Mouse (Mus musculus) C2C12 (cell line): ENCODE data around the gene 4930503B20Rik. TPM values are rescaled to one million over a fixed set of nuclear protein-coding genes. Genes with fewer than 3 reads are reported as not detected.

Experiments used
- H3K27me3 ChIP-seq: one replicate; pipeline ENCODE4 v1.6.1; 2011; ENCODE audit not compliant: control insufficient read depth, insufficient read depth, insufficient read length
- H3K36me3 ChIP-seq: one replicate; pipeline ENCODE4 v1.6.1; 2011; ENCODE audit not compliant: control insufficient read depth, insufficient read depth
- H3K4me3 ChIP-seq: one replicate; pipeline ENCODE4 v1.5.1; 2011; ENCODE audit warnings: mild to moderate bottlenecking, control low read depth; ENCODE audit not compliant: poor library complexity, insufficient read depth, severe bottlenecking
- H3K79me2 ChIP-seq: one replicate; pipeline ENCODE4 v1.6.1; 2011; ENCODE audit not compliant: control insufficient read depth, insufficient read depth
- H3K79me3 ChIP-seq: one replicate; pipeline ENCODE4 v1.6.1; 2011; ENCODE audit warnings: low read depth, control low read depth
- H3ac ChIP-seq: one replicate; pipeline ENCODE3; 2011; ENCODE audit warnings: low read depth; ENCODE audit not compliant: control insufficient read depth, insufficient read length
- CEBPB ChIP-seq: IDR thresholded peaks from one replicate; pipeline ENCODE4 v1.6.1; 2011; ENCODE audit warnings: low read depth, mild to moderate bottlenecking, control low read depth, moderate library complexity
- CTCF ChIP-seq: IDR thresholded peaks from one replicate; pipeline ENCODE4 v1.5.1; 2011; ENCODE audit not compliant: control insufficient read depth, insufficient read depth, insufficient read length
- FOSL1 ChIP-seq: IDR thresholded peaks from one replicate; pipeline ENCODE4 v1.8.0; 2011; ENCODE audit warnings: mild to moderate bottlenecking, low read length; ENCODE audit not compliant: poor library complexity, insufficient read depth, severe bottlenecking
- MAX ChIP-seq: IDR thresholded peaks from one replicate; pipeline ENCODE4 v1.6.1; 2011; ENCODE audit warnings: mild to moderate bottlenecking, control low read depth
- MYOD1 ChIP-seq: IDR thresholded peaks from one replicate; pipeline ENCODE4 v1.6.1; 2011; ENCODE audit warnings: low read depth; ENCODE audit not compliant: control insufficient read depth, insufficient read length
- MYOG ChIP-seq: IDR thresholded peaks from one replicate; pipeline ENCODE4 v1.6.1; 2011; ENCODE audit not compliant: control insufficient read depth, insufficient read length; ENCODE audit errors: extremely low read depth
- USF1 ChIP-seq: IDR thresholded peaks from one replicate; pipeline ENCODE4 v1.6.1; 2011; ENCODE audit warnings: low read depth, mild to moderate bottlenecking, control low read depth, moderate library complexity
- polyA plus RNA-seq: library from polyadenylated mRNA; unstranded; fragments of >200 nt; fragmentation: generic; extraction: Trizol; gene quantifications from one replicate; pipeline ENCODE4 v1.2.1, GENCODE M21; 2012; ENCODE audit warnings: missing spikeins

Gene 4930503B20Rik
- polyA plus RNA-seq, 1 experiment = not detected

- Histone ChIP-seq H3K36me3 (no peaks in the 10 kb centered on the region), H3ac (no peak within 1 kb of the TSS), H3K79me3 (no peaks in the 10 kb centered on the region), H3K4me3 (no peak within 1 kb of the TSS), H3K27me3 (no peaks in the 10 kb centered on the region), H3K79me2 (no peaks in the 10 kb centered on the region)
- TF ChIP-seq CTCF (no peak), USF1 (no peak), MYOG (no peak)
Measured at GRCm38 (mm10) chr3:146684811-146685675, 33.9 kb upstream of the 4930503B20Rik start, which contains the start of gene Samd13. TSS of gene Samd13 (minus strand) at chr3:146685592.

GRCm38 (mm10) chr3:146683095-146683494, 32.0 kb upstream of the 4930503B20Rik start:
- TF ChIP-seq FOSL1 (no peak), MAX (no peak), MYOG (no peak), CEBPB (no peak), CTCF (no peak), MYOD1 (no peak), USF1 (no peak)

GRCm38 (mm10) chr3:146682140-146682651, 31.1 kb upstream of the 4930503B20Rik start:
- Histone ChIP-seq H3K36me3 (no peaks in the 10 kb centered on the region), H3K79me2 (no peaks in the 10 kb centered on the region), H3K79me3 (no peaks in the 10 kb centered on the region), H3K27me3 (no peaks in the 10 kb centered on the region), H3ac (peak overlapping the region; percentile 41), H3K4me3 (no peak overlapping the region)
- TF ChIP-seq USF1 = no peak
- TF ChIP-seq CTCF = no peak
- no peak for TF ChIP-seq CEBPB
- TF ChIP-seq MYOD1 = no peak
- TF ChIP-seq MYOG = no peak
- no peak for TF ChIP-seq MAX
- no peak for TF ChIP-seq FOSL1

More at GRCm38 (mm10) chr3:146683095-146683494, 32.0 kb upstream of the 4930503B20Rik start:
- no peaks in the 10 kb centered on the region for H3K27me3 ChIP-seq
- H3K36me3 ChIP-seq = no peaks in the 10 kb centered on the region
- no peaks in the 10 kb centered on the region for H3K79me3 ChIP-seq
- H3K79me2 ChIP-seq = no peaks in the 10 kb centered on the region
- H3ac ChIP-seq = no peak overlapping the region
- no peak overlapping the region for H3K4me3 ChIP-seq

GRCm38 (mm10) chr3:146681696-146682095, 30.6 kb upstream of the 4930503B20Rik start:
- TF ChIP-seq MYOG = no peak
- TF ChIP-seq FOSL1 = no peak
- TF ChIP-seq CEBPB = no peak
- no peaks in the 10 kb centered on the region for H3K27me3 ChIP-seq
- no peaks in the 10 kb centered on the region for H3K79me3 ChIP-seq
- no peak overlapping the region for H3ac ChIP-seq
- no peak overlapping the region for H3K4me3 ChIP-seq
- no peaks in the 10 kb centered on the region for H3K79me2 ChIP-seq
- no peaks in the 10 kb centered on the region for H3K36me3 ChIP-seq

GRCm38 (mm10) chr3:146680625-146681024, 29.5 kb upstream of the 4930503B20Rik start:
- Histone ChIP-seq H3K4me3 (no peak overlapping the region), H3K36me3 (no peaks in the 10 kb centered on the region), H3ac (no peak overlapping the region), H3K79me3 (no peaks in the 10 kb centered on the region), H3K27me3 (no peaks in the 10 kb centered on the region), H3K79me2 (no peaks in the 10 kb centered on the region)
- TF ChIP-seq USF1 (no peak), MYOG (no peak), CTCF (no peak), CEBPB (no peak), MYOD1 (no peak), MAX (no peak), FOSL1 (no peak)

- H3K4me3 ChIP-seq = no peak overlapping the region
- no peak for TF ChIP-seq CEBPB
- no peak for TF ChIP-seq USF1
- TF ChIP-seq MAX = no peak
- no peak for TF ChIP-seq MYOG
- no peak for TF ChIP-seq CTCF
- TF ChIP-seq MYOD1 = no peak
- TF ChIP-seq FOSL1 = no peak
- H3K27me3 ChIP-seq = no peaks in the 10 kb centered on the region
- no peak overlapping the region for H3ac ChIP-seq
- H3K79me2 ChIP-seq = no peaks in the 10 kb centered on the region
- H3K79me3 ChIP-seq = no peaks in the 10 kb centered on the region
- H3K36me3 ChIP-seq = no peaks in the 10 kb centered on the region
Measured at GRCm38 (mm10) chr3:146679646-146680045, 28.5 kb upstream of the 4930503B20Rik start.
